Mouse (Mus musculus) left cerebral cortex, adult 18-20 months (tissue): ENCODE measurements around the gene Cpsf6. TPM values are rescaled to one million over a fixed set of nuclear protein-coding genes. Genes with fewer than 3 reads are reported as not detected.
"Not testable (repeated sequence)": the region's sequence is repeated elsewhere in the genome, so short reads cannot be mapped to it uniquely, and the experiment has no call there.

Experiments used
- DNase-seq, 2 experiments: peaks; one replicate each; pipeline ENCODE4 v3.0.0; 2021 to 2022; ENCODE audit warnings: low spot score in 2 of 2, mixed read lengths in 1 of 2
- total RNA-seq, 2 experiments: library from RNA; stranded (reverse); gene quantifications; 2 replicates each; pipeline ENCODE4 v1.2.3; 2021

Gene Cpsf6
- total RNA-seq, 2 experiments from 2014 or later, result 109 to 117 TPM

DNA sequence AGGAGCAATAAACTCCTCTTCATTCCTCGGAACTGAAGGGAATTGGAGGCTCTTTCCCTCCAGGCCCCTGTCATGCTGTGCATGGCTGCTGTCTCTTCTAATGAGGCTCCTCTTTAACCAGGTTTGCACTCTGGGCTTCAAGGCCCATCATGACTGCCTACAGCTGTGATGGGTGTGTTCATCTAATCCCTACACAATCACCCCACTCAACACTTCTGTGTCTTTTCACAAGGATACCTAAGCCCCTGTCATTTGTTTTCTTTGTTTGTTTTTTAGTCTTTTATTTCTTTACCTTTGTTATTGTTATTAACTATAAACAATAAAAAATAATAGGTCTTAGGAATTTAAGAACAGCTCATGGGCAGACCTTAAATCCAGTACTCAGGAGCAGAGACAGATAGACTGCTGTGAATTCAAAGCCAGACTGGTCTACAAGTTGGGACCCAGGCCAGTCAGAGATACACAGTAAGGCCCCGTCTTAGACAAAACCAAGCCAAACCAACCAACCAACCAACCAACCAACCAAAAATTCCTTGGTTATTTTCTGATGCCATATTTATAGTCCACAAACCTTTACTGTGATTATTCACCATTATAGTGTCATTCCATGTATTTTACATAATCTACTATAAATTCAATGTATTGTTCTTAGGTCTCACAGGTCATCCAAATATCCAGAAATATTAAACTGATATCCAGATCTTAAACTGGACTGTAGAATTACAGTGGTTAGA lies 9.0 kb upstream of the Cpsf6 start:
- DNase-seq, result no peak

DNA sequence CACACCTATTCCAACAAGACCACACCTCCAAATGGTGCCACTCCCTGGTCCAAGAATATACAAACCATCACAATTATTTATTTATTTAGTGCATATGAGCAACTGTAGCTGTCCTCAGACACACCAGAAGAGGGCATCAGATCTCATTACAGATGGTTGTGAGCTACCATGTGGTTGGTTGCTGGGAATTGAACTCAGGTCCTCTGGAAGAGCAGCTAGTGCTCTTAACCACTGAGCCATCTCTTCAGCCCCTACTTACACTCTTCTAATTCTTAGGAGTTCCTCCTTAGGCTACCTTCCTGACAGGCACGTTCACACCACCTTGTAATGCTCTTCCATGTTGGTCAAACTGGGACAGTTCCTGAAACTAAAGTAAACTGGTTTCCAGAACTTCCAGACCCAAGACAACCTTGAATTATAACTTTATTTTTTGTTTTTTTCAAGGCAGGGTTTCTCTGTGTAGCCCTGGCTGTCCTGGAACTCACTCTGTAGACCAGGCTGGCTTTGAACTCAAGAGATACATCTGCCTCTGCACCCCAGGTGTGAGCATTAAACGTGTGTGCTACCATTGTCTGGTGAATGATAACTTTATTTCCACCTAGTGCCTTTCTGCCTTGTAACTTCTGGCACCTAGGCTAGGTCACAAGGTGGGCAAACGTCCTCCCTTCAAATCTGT lies 8.3 kb upstream of the Cpsf6 start:
- DNase-seq, result not testable (repeated sequence)

DNA sequence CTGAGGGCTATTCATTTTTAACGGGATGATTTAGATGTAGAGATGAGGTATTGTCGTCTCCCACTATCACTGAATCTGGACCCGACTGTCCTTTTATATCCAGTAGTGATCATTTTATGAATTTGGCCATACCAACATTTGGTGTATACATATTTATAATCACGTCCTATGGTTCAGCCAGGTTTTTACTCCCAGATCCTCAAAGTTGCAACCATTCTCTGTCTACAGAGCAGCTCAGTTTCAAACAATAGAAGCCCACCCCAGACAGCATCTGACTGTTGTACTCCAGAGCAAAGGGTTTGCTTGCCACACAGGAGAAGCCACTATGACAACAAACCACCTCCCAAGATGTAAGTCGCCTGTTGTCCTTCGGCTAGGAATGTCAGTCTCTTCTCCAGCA lies 7.2 kb upstream of the Cpsf6 start:
- DNase-seq, result no peak

DNA sequence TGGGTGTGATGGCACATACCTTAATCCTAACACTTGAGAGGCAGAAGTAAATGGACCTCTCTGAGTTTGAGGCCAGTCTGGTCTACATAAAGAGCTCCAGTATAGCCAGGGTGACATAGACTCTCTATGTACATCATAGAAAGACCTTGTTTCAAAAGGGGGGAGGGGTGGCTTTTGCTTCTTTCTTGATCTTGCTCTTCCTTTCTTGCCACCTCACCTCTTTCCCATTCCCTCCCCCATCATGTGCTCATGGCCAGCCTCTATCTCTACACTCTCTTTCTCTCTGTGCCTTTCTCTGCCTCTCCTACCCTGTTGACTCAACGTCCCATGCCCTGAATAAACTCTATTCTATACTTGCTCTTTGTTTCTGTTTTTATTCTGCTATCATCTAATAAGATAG lies 6.4 kb upstream of the Cpsf6 start:
- DNase-seq, result no peak

DNA sequence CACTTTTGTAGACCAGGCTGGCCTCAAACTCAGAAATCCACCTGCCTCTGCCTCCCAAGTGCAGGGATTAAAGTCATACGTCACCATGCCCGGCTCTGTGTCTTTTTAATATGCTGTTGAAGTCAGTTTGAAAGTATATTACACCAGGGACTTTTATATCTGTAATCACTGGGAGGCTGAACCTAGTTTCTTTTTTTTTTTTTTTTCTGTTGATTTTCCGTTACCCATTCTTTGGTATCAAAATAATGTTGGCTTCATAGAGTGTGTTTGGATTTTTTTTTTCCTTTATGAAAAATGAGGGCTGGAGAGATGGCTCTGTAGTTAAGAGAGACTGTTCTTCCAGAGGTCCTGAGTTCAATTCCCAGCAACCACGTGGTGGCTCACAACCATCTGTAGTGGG lies 5.6 kb upstream of the Cpsf6 start:
- no peak for DNase-seq

DNA sequence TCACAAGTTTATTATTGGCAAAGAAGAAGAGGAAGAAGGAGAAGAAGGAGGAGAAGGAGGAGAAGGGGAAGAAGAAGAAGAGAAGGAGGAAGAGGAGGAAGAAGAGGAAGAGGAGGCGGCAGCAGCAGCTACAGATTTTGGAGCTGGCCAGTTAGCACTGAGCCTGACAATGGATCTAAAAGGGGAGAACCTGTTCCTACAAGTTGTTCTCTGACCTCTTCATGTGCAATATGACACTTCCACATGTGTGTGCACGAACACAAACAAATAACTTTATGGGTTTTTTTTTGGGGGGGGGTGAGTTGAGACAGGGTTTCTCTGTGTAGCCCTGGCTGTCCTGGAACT lies 5.2 kb upstream of the Cpsf6 start:
- DNase-seq, result no peak

DNA sequence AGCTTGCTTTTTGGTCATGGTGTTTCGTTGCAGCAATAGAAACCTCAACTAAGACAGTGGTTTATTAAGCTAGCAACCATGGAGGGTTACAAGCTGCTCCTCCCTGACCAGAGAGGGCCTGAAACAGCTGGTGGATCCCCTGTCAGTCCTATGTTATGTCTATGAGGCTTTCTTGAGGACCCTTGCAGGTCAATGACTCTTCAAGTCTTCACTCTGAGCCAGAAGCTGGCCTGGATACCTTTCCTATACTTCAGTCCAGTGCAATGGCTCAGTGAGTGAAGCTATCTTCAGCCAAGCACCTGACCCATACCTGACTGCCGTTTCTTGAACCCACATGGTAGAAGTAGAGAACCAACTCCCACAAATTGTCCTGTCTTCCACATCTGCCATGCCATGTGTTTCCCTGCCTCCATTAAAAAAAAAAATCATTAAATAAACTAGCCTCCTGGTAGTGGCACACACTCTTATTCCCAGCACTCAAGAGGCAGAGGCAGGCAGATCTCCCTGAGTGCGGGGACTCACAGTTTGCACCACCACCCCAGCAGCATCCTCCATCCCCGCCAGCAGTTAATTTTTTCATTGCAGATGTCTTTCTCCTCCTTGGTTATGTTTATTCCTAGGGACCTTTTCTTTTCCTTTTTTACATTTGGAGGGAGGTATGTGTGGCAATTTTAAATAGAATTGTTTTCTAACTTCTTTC lies 4.7 kb upstream of the Cpsf6 start:
- no peak for DNase-seq

DNA sequence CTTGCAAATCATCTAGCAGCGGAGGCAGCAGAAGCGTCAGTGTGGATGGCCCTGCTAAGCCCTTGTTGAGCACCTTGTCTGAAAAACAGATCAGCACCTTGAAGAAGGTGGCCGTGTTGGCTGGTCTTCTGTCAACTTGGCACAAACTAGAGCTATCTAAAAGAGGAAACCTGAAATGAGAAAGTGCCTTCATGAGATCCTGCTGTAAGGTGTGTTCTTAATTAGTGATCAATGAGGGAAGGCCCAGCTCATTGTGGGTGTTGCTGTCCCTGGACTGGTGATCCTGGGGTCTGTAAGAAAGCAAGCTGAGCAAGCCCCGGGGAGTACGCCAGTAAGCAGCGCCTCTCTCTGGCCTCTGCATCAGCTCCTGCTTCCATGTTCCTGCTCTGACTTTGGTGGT lies 4.1 kb upstream of the Cpsf6 start:
- no peak for DNase-seq

DNA sequence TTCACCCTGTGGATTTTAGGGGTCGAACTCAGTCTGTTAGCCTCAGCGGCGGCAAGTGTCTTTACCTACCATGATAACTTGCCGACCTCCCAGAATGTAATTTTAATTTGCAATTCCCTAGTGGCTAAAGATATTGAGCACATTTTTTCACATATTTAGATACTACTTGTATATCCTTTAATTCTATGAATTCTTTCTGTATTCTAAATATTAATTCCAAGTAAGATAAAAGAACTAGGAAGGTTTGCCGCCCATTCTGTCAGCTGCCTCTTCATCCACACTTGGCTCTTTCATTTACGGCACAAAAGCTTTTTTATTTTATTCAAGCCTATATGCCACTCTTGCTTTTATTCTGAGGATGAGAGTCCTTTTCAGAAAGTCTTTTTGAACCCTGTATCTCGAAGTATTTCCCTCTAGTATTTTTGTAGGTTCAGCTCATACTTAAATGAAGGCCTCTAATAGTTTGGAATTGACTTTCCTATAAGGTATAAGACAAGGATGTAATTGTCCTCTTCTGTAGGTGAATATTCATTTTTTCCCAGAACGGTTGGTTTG lies 3.3 kb upstream of the Cpsf6 start:
- DNase-seq, result no peak

DNA sequence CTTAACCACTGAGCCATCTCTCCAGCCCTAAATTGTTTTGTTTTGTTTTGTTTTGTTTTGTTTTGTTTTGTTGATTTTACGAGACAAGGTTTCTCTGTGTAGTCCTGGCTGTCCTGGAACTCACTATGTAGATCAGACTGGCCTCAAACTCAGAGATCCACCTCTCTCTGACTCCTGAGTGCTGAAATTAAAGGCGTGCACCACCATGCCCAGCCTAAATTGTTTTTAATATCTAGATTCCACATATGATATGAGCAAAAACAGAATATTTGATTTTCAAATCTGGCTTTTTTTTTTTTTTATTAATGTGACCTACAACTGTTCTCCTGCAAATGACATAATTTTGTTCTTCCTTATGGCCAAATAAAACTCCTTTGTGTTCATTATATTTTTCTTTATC lies 2.3 kb upstream of the Cpsf6 start:
- no peak for DNase-seq

DNA sequence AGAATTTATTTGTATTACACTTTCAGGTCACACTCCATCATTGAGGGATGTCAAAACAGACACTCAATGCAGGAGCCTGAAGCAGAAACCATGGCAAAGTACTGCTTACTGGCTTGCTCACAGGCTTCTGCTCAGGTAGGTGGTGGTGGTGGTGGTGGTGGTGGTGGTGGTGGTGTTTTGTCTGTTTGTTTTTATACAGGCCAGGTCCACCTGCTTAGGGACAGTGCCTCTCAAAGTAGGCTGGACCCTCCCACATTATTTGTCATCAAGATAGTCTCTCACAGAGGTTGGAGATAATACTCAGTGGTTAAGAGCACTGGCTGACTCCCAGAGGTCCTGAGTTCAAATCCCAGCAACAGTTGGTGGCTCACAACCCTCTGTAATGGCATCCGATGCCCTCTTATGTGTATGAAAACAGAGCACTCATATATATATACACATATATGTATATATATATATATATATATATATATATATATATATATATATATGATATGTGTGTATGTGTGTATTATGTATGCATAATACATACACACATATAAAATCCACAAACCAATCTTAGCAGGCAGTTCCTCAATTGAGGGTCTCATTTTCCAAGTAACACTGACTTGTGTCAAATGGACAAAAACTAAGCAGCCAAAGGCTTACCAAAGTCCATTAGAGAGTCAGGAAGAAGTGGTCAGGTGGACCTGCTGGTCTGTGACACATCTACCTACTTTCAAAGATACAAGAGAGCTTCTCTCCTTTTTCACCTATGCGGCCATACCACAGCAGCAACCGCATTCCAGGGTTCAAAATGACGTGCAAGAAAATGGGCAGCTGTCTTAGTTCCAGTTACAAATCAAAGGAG lies 1.1 kb upstream of the Cpsf6 start:
- no peak for DNase-seq

DNA sequence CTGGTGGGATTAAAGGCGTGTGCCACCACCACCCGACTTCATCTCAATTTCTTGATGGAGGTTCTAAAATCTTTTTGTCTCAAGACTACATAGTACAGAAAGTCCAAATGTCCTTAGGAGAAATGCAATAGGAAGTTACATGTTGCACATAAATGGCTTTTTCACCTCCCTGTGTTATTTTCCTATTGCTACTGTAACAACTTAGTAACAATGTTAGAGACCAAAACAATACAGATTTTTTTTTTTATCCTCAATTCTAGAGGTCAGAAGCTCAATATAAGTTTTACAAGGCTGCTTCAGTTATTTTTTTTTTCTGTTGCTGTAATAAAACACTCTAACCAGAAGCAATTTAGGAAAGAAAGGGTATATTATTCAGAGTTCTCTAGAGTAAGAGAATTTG lies 374 bp downstream of the Cpsf6 start:
- DNase-seq, result no peak

DNA sequence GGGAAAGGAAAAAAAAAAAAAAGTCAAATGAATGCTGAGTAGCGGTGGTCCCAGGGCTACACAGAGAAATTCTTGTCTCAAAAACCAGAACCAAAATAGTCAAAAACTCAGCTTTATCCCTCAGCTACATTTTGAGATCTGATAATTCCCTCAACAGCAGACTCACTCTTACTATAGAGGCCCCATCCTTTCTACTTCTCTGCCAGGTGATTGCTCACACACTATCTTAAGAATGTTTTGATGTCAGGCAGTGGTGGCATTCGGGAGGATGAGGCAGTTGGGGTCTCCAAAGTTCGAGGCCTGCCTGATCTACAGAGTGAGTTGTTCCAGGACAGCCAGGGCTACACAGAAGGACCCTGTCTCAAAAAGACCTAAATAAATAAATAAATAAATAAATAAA lies 1.2 kb downstream of the Cpsf6 start:
- no peak for DNase-seq

DNA sequence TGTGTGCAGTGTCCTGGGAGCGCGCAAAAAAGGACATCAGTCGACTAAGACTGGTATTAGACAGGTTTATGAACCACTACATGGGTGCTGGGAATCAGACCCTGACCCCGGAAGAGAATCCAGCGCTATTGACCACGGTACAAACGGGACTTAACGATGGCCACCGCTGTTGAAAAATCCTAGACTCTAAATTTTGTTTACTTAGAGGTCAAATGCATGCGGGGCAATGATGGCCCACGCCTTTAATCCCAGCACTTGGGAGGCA lies 1.6 kb downstream of the Cpsf6 start:
- no peak for DNase-seq

DNA sequence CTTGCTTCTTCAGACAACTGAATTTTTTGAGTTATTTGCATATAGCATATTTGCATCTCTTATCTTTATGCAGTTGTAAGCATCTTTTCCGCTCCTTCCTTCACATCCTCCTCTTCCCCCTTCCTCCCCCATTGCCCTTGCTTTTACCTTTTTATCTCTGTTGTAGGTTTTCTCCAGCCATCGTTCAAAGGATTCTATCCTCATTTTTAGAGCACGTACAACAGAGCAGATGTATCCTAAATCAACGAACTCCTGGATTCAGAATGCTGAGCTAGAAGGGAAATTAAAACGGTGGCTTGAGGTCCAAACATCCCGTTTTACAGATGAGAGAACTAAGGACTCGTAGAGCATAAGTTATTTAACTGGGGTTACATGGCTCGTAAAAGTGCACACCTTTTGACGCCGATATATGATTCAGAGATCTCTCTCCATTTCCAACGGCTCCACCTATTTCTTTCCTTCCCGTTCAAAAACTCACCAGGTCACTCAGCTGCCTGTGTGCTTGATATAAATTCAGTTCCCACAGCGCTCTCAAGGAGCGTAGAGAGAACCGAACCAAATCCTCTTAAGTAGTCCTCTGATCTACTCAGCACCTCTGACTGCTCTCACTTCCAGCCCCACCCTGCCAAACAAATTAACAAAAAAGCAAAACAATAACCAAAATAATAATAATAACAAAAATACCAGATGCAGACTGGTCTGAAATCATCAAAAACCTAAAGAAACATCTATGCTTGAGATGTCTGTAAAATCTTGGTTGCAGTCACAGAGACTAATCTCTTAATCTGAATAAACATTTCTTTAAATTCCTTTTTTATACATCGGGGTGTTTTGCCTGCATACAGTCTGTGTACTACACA lies 2.2 kb downstream of the Cpsf6 start:
- no peak for DNase-seq

DNA sequence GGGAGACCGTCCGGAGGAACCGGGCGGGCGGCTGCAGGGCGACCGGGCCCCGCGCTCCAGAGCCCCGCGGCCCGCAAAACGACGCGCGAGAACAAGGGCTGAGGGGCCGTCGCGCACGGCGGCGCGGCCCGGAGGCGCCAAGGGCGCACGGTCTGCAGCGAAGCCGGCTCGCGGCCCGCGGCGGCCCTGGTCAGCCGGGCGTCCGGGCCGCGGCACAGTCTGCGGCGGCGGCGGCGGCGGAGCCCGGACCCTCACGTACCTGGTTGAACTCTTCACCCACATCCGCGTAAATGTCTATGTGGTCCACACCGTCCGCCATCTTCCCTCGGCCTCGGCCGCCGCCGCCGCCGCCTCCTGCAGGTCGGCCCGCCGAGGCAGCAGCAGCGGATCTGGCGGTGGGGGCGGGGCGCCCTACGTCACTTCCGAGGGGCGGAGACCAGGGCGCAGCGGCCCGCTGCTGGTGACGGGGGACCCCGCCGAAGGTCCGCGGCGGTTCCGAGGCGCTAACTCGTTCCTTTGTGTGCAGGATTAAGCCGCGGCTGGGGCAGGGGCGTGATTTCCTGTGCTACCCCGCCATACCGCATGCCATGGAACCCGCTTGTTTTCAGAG lies 3.1 kb downstream of the Cpsf6 start:
- peak; percentile 97 for DNase-seq

DNA sequence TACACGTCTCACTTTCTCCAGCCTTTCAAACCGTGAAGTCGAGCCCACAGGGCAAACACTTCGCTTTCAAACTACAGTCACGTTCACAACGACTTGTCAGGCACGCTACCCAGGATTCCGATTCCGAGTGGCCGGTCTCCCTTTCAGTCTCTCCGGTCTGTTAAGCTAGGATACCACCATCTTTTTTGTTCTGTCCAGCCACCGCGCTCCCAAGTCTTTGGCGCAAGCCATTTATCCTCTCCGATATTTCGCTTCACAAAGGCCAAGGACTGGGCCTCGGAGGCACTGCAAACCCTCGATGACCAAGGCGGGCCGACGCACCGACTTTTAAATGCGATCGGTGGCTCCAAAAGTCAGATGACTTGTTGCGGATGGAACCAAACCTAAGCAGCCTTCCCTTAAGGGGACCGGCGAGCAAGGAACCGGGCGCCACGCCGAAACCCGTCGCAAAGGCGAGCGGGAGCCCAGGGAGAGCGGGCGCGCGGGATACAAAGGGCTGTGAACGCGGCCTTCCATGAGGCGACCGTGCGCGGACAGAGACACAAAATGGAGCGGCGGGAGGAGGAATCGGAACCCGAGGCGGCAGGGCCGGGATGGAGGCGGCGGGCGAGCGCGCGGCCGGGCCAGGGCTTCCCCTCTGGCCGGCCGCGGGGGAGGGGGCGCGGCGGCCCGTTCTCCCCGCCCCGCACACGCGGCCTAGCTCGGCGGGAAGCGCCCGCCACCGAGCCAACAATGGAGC lies 3.8 kb downstream of the Cpsf6 start:
- DNase-seq, result peak; percentile 36 to 40

DNA sequence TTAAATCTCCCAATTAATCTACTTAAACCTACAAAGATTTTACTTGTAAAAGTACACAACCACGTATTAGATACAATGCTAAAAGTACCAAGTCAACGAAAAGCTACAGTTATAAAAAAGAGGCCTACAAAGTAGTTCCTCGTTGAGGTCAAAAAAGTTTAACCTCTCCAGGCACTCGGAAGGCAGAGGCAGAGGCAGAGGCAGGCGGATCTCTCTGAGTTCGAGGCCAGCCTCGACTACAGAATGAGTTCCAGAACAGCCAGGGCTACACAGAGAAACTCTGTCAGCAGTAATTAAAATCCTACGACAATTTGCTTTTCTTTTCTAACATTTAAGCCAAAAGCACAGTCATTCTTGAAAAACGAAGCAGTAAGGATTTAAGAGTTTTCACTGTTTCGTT lies 4.7 kb downstream of the Cpsf6 start:
- DNase-seq, result no peak

DNA sequence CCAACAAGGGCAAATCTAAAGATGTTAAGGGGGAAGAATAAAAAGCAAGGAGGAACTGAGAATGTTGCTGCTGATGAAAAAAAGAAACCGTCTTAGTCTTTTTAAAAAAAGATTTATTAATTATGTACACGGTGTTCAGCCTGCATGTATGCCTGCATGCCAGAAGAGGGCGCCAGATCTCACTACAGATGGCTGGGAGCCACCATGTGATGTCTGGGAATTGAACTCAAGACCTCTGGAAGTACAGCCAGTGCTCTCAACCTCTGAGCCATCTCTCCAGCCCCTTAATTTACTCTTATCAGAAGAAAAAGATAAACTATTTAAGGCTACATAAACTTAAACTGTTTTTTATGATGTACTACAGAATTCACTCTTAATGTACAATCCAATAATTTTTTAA lies 16.7 kb downstream of the Cpsf6 start:
- peak; percentile 39 to 71 for DNase-seq

DNA sequence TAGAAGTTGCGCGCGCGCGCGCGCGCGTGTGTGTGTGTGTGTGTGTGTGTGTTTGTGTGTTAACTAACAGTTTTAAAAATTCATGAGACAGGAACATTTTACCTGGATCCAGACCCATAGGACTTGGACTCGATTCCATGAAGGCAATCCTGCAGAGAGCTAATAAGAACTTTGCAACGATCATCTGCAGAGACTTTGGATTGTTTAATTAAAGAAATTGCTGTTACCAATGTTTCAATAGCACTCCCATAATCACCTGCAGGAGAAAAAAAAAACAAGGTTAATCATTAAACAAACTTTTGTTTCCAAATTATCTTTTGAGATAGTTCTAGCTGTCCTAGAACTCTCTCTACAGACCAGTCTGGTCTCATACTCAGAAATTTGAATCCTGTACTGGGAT lies 20.9 kb downstream of the Cpsf6 start:
- no peak for DNase-seq
